Mouse (Mus musculus) hindbrain, embryonic 15.5 days (tissue): Measurements from ENCODE around the gene Eogt. TPM values are rescaled to one million over a fixed set of nuclear protein-coding genes. Genes with fewer than 3 reads are reported as not detected.

Experiments used
- ATAC-seq: fragments of 200-750 bp; cut with Nextera tagmentation; 2 replicates; pipeline ENCODE4 v1.8.0; 2017; ENCODE audit warnings: low read depth, moderate number of reproducible peaks, moderate TSS enrichment; ENCODE audit not compliant: low FRiP score
- H3K27ac ChIP-seq: fragments of 300-500 bp; sonication (generic); replicated peaks from 2 replicates; pipeline ENCODE4 v1.5.1; 2015; ENCODE audit warnings: mild to moderate bottlenecking, inconsistent platforms
- H3K27me3 ChIP-seq: fragments of 300-500 bp; sonication (generic); 2 replicates; pipeline ENCODE4 v1.6.1; 2015; ENCODE audit warnings: control low read depth, inconsistent platforms
- H3K36me3 ChIP-seq: fragments of 300-500 bp; sonication (generic); 2 replicates; pipeline ENCODE4 v1.6.1; 2015; ENCODE audit warnings: control low read depth, inconsistent platforms
- H3K4me1 ChIP-seq: fragments of 300-500 bp; sonication (generic); replicated peaks from 2 replicates; pipeline ENCODE4 v1.6.1; 2015; ENCODE audit warnings: control low read depth, inconsistent platforms
- H3K4me2 ChIP-seq: fragments of 300-500 bp; sonication (generic); 2 replicates; pipeline ENCODE4 v1.6.1; 2015; ENCODE audit warnings: moderate library complexity, mild to moderate bottlenecking, inconsistent platforms
- H3K4me3 ChIP-seq: fragments of 300-500 bp; sonication (generic); 2 replicates; pipeline ENCODE4 v1.5.1; 2015; ENCODE audit warnings: mild to moderate bottlenecking, inconsistent platforms
- H3K9ac ChIP-seq: fragments of 300-500 bp; sonication (generic); 2 replicates; pipeline ENCODE4 v1.6.1; 2015; ENCODE audit warnings: inconsistent platforms
- H3K9me3 ChIP-seq: fragments of 300-500 bp; sonication (generic); 2 replicates; pipeline ENCODE4 v1.6.1; 2016; ENCODE audit warnings: control low read depth, inconsistent platforms
- WGBS: fragments of 180-500 bp; shearing (Covaris S2); methylation state at CpG from one replicate; pipeline ENCODE4 v1.1.7; 2015; 5-methylcytosine and 5-hydroxymethylcytosine counted together
- polyA plus RNA-seq: library from polyadenylated mRNA; unstranded; fragments of >200 nt; fragmentation: Nextera tagmentation; extraction: Ambion mirVana; gene quantifications from 2 replicates; pipeline ENCODE4 v1.2.1, GENCODE M21; 2015

The Eogt gene
- 12.8 and 14.2 TPM in 2 replicates for polyA plus RNA-seq

DNA sequence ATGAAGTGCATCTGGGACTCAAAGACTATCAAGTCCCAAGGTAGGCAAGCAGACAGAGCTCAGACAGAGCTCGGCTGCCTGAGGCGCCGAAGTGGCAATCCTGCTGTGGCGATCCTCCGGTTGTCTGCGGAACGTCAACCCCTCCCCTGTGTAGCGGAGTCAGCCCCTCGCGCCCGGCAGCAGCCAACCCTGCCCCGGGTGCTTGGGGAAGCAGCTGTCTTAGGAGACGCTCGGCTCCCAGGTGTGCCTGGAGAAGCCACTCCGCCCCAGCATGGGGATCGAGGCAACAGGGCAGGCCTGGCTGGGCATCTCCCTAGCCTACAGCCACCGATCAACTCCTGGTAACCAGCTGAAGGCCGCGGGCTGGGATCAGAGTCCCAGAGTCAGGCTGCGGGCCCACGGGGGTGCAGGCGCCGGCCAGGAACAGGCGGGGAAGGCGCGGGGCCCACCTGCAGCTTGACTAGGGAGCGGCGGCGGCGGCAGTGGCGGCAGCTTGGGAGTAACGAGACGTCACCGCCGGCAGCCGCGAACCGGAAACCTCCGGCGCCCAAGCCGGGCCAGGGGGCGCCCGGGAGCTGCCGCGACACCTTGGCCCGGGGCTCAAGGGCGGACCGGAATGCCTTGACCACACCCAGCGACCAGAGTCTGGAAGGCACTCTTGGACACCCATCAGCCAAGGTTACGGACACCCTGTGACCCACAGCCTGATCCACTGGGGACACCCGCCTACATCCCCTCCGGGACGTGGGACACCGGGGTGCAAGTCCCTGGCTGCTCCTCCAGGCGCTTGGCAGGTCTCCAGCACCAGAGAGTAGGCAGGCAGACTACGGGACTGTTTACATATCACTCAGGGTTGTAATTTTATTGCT, at the start of gene Eogt:
TSS of gene Eogt (minus strand) at position 800 of the 869 bp plus-strand sequence.
- Histone ChIP-seq H3K9me3 (no peaks in the 10 kb centered on the region), H3K4me2 (peak within 1 kb of the TSS; percentile 94), H3K4me3 (peak within 1 kb of the TSS; percentile 60), H3K9ac (peak within 1 kb of the TSS; percentile 74), H3K4me1 (peaks cover 26% of the 10 kb centered on the region), H3K27me3 (no peaks in the 10 kb centered on the region), H3K36me3 (peaks cover 3% of the 10 kb centered on the region; the same call in 1 of the 2 replicates), H3K27ac (peak within 1 kb of the TSS; percentile 82)
- peak; percentile 60 for ATAC-seq
- WGBS: 2% methylated on average over 56 of the region's 56 CpGs

- Histone ChIP-seq H3K9me3 (no peaks in the 10 kb centered on the region), H3K4me2 (peak overlapping the region; percentile 80), H3K4me3 (peak overlapping the region; percentile 99), H3K27me3 (no peaks in the 10 kb centered on the region), H3K36me3 (peaks cover 7% of the 10 kb centered on the region; the same call in 1 of the 2 replicates), H3K4me1 (peaks cover 23% of the 10 kb centered on the region), H3K9ac (peak overlapping the region; percentile 95), H3K27ac (peak overlapping the region; percentile 87)
- peak; percentile 81 for ATAC-seq
- WGBS: 7% methylated on average over 11 of the region's 11 CpGs
These were observed 30.4 kb upstream of the Eogt start for GRCm38 (mm10) chr6:97179367-97179828.

- Histone ChIP-seq H3K9me3 (no peaks in the 10 kb centered on the region), H3K27ac (peak within 1 kb of the TSS; percentile 87), H3K4me3 (peak within 1 kb of the TSS; percentile 99), H3K36me3 (peaks cover 4% of the 10 kb centered on the region; the same call in 1 of the 2 replicates), H3K4me2 (peak within 1 kb of the TSS; percentile 80), H3K4me1 (peaks cover 23% of the 10 kb centered on the region), H3K27me3 (no peaks in the 10 kb centered on the region), H3K9ac (peak within 1 kb of the TSS; percentile 95)
- ATAC-seq: peak; percentile 98
- under 1% methylated on average over 80 of the region's 80 CpGs for WGBS
These were observed 29.7 kb upstream of the Eogt start, which contains the start of gene Tmf1 for GRCm38 (mm10) chr6:97178491-97179366. Tmf1 (minus strand) TSS chr6:97179122.

- Histone ChIP-seq H3K4me2 (no peak overlapping the region), H3K4me3 (no peak overlapping the region), H3K9ac (no peak overlapping the region), H3K27me3 (no peaks in the 10 kb centered on the region), H3K4me1 (peaks cover 23% of the 10 kb centered on the region), H3K27ac (no peak overlapping the region), H3K36me3 (peaks cover 26% of the 10 kb centered on the region), H3K9me3 (no peaks in the 10 kb centered on the region)
- no peak for ATAC-seq
- WGBS: 76% methylated on average over 11 of the region's 11 CpGs
These were observed 26.7 kb upstream of the Eogt start for GRCm38 (mm10) chr6:97175716-97176115.

DNA sequence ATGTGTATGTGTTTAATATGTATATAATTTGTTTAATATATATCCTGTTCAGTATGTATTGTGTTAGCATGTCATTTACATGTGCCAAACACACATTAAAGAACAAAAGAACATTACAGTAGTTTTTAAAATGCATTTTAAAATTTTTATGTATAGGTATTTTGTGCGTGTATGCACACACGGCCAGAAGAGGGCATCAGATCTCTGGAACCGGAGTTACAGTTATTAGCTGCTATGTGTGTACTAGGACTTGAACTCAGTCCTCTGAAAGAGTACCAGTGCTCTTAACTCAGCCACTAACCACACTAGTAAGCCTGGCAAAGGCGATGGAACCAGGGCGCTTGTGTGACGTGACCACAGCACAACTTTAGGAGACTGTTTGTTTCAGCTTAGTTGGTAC, 1.2 kb upstream of the Eogt start:
- no peak overlapping the region for H3K9ac ChIP-seq
- no peak overlapping the region for H3K4me3 ChIP-seq
- H3K36me3 ChIP-seq: peaks cover 5% of the 10 kb centered on the region; the same call in 1 of the 2 replicates
- no peaks in the 10 kb centered on the region for H3K27me3 ChIP-seq
- H3K4me2 ChIP-seq: no peak overlapping the region
- no peaks in the 10 kb centered on the region for H3K9me3 ChIP-seq
- H3K27ac ChIP-seq: no peak overlapping the region
- no peak for ATAC-seq
- WGBS: 80% methylated on average over 6 of the region's 6 CpGs
- peaks cover 26% of the 10 kb centered on the region for H3K4me1 ChIP-seq

DNA sequence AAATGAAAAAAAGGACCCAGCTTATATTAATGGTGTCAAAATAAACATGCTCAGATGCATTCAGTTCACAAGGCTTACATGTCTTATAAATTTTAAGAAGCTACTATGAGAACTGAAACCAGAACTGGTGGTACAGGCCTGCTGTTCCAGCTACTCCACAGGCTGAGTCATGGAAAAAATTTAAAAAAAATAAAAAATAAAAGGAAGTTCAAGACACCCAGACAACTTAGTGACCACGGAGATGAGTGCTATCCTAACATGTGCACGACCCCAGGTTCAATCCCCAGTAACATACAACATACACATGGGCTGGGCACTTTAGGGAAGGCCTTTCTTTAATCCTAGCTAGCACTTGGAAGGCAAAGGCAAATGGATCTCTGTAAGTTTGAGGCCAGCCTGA, 739 bp upstream of the Eogt start:
- no peaks in the 10 kb centered on the region for H3K9me3 ChIP-seq
- WGBS: 91% methylated on average over 2 of the region's 2 CpGs
- no peak for ATAC-seq

DNA sequence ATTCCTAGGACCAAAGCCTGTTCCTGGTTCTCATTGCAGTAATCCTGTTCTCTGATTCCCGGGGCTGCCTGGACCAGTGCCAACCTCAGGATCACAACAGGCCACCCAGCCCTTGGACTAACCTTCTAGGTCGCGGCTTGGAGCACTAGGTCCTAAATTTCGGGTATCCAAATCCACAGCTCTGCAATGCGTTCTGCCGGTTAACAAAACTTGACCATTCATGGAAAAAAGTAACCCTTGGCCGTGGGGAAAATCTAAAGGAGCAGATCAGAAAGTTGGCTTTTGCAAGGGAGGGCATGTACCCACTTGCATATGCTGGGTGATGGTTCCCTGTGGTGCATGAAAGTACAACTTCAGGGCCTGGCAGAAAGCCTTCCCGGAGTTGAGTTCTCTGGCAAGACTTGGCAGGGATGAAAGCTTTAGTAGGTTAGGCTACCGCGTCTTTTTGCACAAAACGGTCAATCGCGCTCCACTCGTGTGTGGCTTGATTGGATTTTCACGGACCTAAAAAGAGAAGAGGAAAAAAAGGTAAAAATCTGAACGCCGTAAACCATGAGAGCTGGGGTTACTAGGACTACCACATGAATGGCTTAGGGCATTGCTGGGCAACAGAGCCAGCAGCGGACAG, 1.1 kb downstream of the Eogt start:
- peak overlapping the region; percentile 82 for H3K27ac ChIP-seq
- peak overlapping the region; percentile 74 for H3K9ac ChIP-seq
- no peaks in the 10 kb centered on the region for H3K27me3 ChIP-seq
- 17% methylated on average over 18 of the region's 18 CpGs for WGBS
- peak overlapping the region; percentile 60 for H3K4me3 ChIP-seq
- H3K4me2 ChIP-seq: peak overlapping the region; percentile 94
- H3K36me3 ChIP-seq: no peaks in the 10 kb centered on the region
- no peaks in the 10 kb centered on the region for H3K9me3 ChIP-seq
- ATAC-seq: peak; percentile 81
- peaks cover 26% of the 10 kb centered on the region for H3K4me1 ChIP-seq

More for the DNA sequence above, 739 bp upstream of the Eogt start:
- no peak overlapping the region for H3K9ac ChIP-seq
- no peaks in the 10 kb centered on the region for H3K27me3 ChIP-seq
- no peak overlapping the region for H3K27ac ChIP-seq
- H3K4me2 ChIP-seq: peak overlapping the region; percentile 94; the same call in 1 of the 2 replicates
- H3K4me1 ChIP-seq: peaks cover 26% of the 10 kb centered on the region
- H3K36me3 ChIP-seq: peaks cover 5% of the 10 kb centered on the region; the same call in 1 of the 2 replicates
- H3K4me3 ChIP-seq: no peak overlapping the region

DNA sequence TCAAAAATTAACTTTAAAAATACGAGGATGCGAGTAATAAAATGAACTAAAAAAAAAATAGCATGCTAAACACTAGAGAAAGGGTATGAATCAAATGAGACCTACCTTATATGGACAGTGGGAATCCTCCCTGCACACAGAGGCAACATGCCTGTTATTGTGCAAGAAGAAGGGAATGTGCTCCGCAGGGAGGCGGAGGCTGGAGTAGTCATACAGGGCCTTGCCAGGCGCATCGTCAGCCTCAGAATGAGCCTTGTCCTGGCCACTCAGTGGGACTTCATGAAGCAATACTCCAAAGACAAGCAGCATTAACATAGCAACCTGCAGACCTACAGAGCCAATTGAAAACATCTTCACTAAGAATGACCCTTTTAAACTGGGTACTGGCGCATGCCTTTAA, 3.8 kb downstream of the Eogt start:
- Histone ChIP-seq H3K4me3 (no peak overlapping the region), H3K36me3 (peaks cover 4% of the 10 kb centered on the region), H3K9ac (no peak overlapping the region), H3K27me3 (no peaks in the 10 kb centered on the region), H3K27ac (no peak overlapping the region), H3K4me1 (peaks cover 26% of the 10 kb centered on the region), H3K9me3 (no peaks in the 10 kb centered on the region), H3K4me2 (no peak overlapping the region)
- ATAC-seq: no peak
- whole genome bisulfite sequencing: 90% methylated on average over 7 of the region's 7 CpGs

DNA sequence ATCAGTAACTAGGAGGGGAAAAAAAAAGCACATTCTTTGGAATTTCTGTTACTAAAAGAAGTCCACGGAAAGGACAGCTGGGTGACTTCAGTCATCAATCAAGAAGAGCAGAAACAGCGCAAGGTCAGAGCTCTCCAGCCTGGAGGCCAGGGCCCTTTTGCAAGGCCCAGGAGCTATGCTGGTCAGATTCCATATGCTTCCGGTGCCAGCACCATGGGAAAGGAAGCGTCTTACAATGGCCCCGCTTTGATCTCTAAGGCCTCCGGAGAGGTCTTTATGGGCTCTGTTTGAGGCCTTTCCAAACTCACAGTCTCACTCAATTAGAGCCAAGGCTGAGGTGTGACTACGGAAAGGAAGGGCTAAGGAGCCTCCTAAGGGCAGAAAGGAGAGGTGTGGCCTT, 4.6 kb downstream of the Eogt start:
- peaks cover 11% of the 10 kb centered on the region for H3K36me3 ChIP-seq
- no peaks in the 10 kb centered on the region for H3K9me3 ChIP-seq
- no peaks in the 10 kb centered on the region for H3K27me3 ChIP-seq
- no peak overlapping the region for H3K27ac ChIP-seq
- no peak overlapping the region for H3K9ac ChIP-seq
- no peak overlapping the region for H3K4me2 ChIP-seq
- no peak for ATAC-seq
- 31% methylated on average over 7 of the region's 7 CpGs for WGBS
- H3K4me1 ChIP-seq: peaks cover 23% of the 10 kb centered on the region
- H3K4me3 ChIP-seq: no peak overlapping the region

GRCm38 (mm10) chr6:97142611-97143010, 6.4 kb downstream of the Eogt start:
- Histone ChIP-seq H3K4me3 (no peak overlapping the region), H3K27me3 (no peaks in the 10 kb centered on the region), H3K4me2 (no peak overlapping the region), H3K4me1 (peaks cover 8% of the 10 kb centered on the region), H3K9me3 (no peaks in the 10 kb centered on the region), H3K36me3 (peaks cover 13% of the 10 kb centered on the region), H3K9ac (no peak overlapping the region), H3K27ac (no peak overlapping the region)
- no peak for ATAC-seq
- WGBS: 88% methylated on average over 8 of the region's 8 CpGs

DNA sequence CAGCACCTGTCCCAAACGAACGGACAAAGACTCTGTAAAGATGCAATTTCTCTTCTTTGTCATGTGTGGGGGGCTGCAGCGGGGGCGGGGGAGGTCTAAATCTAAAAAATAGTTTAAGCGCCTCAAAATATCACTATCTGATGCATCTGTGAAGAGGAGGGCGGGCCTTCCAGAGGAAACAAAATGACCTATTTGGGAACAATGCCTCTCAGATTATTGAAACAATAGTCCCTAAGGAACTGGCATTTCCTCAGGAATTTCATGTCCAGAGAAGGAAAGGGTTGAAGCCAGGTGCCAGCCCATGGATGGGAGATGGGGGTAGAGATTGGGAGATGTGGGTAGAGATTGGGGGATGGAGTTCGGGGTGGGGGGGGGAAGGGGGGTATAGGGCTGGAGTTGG, 7.2 kb downstream of the Eogt start:
- Histone ChIP-seq H3K9me3 (no peaks in the 10 kb centered on the region), H3K9ac (no peak overlapping the region), H3K27ac (no peak overlapping the region), H3K4me1 (no peaks in the 10 kb centered on the region), H3K27me3 (no peaks in the 10 kb centered on the region), H3K36me3 (peaks cover 13% of the 10 kb centered on the region), H3K4me2 (no peak overlapping the region), H3K4me3 (no peak overlapping the region)
- WGBS: 86% methylated on average over 7 of the region's 7 CpGs
- ATAC-seq: no peak
